Mouse (Mus musculus) liver, postnatal 0 days (tissue): ENCODE measurements around the gene Relch.

Experiments used
- CTCF ChIP-seq: sonication (generic); IDR thresholded peaks from 2 replicates; pipeline ENCODE4 v1.5.1; 2016; ENCODE audit warnings: antibody characterized with exemption, low read depth
- EP300 ChIP-seq: IDR thresholded peaks from 2 replicates; pipeline ENCODE4 v1.6.1; 2016; ENCODE audit warnings: antibody characterized with exemption, low read depth, mild to moderate bottlenecking

GRCm38 (mm10) chr1:105663962-105664812 lies 526 bp downstream of the Relch start:
- TF ChIP-seq CTCF, result no peak
- TF ChIP-seq EP300, result no peak
